Comparison of ENCODE assay signal across 8 mouse cellular contexts in the genomic region with DNA sequence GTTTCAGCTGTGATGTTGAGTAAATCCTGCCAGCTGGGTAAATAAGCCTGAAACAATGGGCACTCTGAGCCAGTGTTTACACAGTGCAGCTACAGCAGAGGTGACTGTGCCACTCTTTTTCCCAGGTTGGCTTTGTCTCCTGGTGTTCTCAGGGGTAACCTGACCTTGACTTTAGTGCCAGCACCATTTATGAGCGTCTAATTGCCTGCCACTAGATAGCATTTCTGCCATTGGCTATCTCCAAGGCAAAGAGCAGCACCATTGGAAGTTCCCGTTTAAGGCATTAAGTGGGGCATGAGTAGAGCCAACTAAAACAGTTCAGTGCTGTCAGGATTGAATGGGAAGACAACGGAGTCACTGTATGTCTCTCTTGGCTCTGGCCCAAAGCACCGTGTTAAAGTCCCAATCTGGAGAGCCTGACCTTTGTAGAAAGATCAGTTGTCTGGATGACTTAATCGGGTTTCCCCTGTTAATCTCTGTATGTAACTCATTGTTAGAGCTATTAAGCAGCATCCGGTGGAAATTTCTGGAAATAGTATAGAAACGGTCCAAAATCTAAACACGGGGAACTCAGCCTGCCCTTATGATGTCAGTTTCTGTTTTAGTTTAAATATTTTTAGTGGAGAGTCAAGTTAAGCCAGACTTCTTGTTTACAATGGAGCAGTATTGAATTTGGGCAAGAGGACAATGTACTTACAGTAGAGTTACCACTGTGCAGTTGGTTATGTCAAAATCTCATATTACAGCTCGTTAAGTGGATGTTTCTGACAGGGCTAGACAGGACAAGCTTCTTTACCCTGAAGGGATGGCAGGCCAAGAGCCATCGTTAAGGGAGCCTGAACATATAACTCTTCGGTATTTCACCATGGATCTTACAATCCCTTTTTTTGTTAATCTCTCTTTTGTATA. TPM values are rescaled to one million over a fixed set of nuclear protein-coding genes. Genes with fewer than 3 reads are reported as not detected.
DNase-seq lines count a peak whose midpoint lies in the region; ATAC-seq and TF ChIP-seq lines count a peak whose summit lies in the region.
"Had no signal": no experiment of that assay in that cellular context is flagged by ENCODE, and none has a peak within 500 bp of the region (broad histone marks: within the 10 kb centered on the region; RNA-seq: fewer than 3 reads in every experiment).

No protein-coding gene starts in this region.

- H3K4me2 ChIP-seq in heart, embryonic 13.5 days, result peak overlapping the region; percentile 33
- H3K4me2 ChIP-seq: liver, embryonic 13.5 days had no signal

- WGBS in heart, embryonic 13.5 days, result 18% methylated on average over 11 of the region's 11 CpGs
- WGBS in lung, adult 2 months, result 22% methylated on average over 11 of the region's 11 CpGs
- 90% methylated on average over 11 of the region's 11 CpGs for WGBS in thymus, adult 2 months

- H3K27me3 ChIP-seq in heart, embryonic 13.5 days (replicated peaks), result no peaks in the 10 kb centered on the region; the same call in 1 of the 2 replicates
- H3K27me3 ChIP-seq in thymus, adult 2 months (ENCODE audit: control insufficient read depth, insufficient read depth, low read length), result no peaks in the 10 kb centered on the region
- H3K27me3 ChIP-seq: liver, embryonic 13.5 days had no signal

- H3K36me3 ChIP-seq in heart, embryonic 13.5 days, result no peaks in the 10 kb centered on the region
- no peaks in the 10 kb centered on the region for H3K36me3 ChIP-seq in thymus, adult 2 months (ENCODE audit: control insufficient read depth, insufficient read depth, low read length)
- H3K36me3 ChIP-seq: liver, embryonic 13.5 days had no signal

- TF ChIP-seq CTCF in lung, adult 2 months (IDR thresholded peaks at IDR 0.05; ENCODE audit: insufficient read depth, low read length), result no peak
- no peak for TF ChIP-seq CTCF in thymus, adult 2 months (IDR thresholded peaks at IDR 0.05; ENCODE audit: borderline replicate concordance, control insufficient read depth, extremely low read depth, insufficient read depth, low read length, poor library complexity)

- peak; percentile 64 for ATAC-seq in heart, embryonic 13.5 days (ENCODE audit: extremely low read depth, insufficient number of reproducible peaks, low FRiP score, low TSS enrichment)

- H3K4me3 ChIP-seq in heart, embryonic 13.5 days, result no peak overlapping the region
- H3K4me3 ChIP-seq in lung, adult 2 months (replicated peaks; ENCODE audit: extremely low read depth, low read depth, low read length), result no peak overlapping the region
- H3K4me3 ChIP-seq in thymus, adult 2 months (ENCODE audit: control insufficient read depth, insufficient read depth, low read length), result no peak overlapping the region
- H3K4me3 ChIP-seq: liver, embryonic 13.5 days had no signal

- H3K4me1 ChIP-seq in heart, embryonic 13.5 days, result peaks cover 45% of the 10 kb centered on the region
- peaks cover 7% of the 10 kb centered on the region; the same call in 1 of the 2 replicates for H3K4me1 ChIP-seq in lung, adult 2 months (ENCODE audit: control insufficient read depth, insufficient read depth, low read length)
- no peaks in the 10 kb centered on the region for H3K4me1 ChIP-seq in thymus, adult 2 months (replicated peaks; ENCODE audit: control insufficient read depth, insufficient read depth, low read length)
- H3K4me1 ChIP-seq: liver, embryonic 13.5 days had no signal

- peak; percentile 9 to 16 for DNase-seq in urinary bladder, adult 18-20 months (ENCODE audit: low spot score in 2 of 2)
- DNase-seq in urinary bladder, postnatal 36 days (ENCODE audit: low spot score in 2 of 2), result no peak
- DNase-seq in lung, adult 2 months, result peak; percentile 22
- DNase-seq in thymus, adult 2 months, result no peak
- DNase-seq in cerebellum, adult 8-10 months, result no peak
- DNase-seq in left cerebral cortex, postnatal 25 days (ENCODE audit: low spot score in 2 of 2), result no peak
- DNase-seq: liver, embryonic 13.5 days had no signal

- H3K9me3 ChIP-seq in heart, embryonic 13.5 days, result no peaks in the 10 kb centered on the region
- H3K9me3 ChIP-seq: liver, embryonic 13.5 days had no signal

- H3K9ac ChIP-seq in heart, embryonic 13.5 days, result no peak overlapping the region
- H3K9ac ChIP-seq: liver, embryonic 13.5 days had no signal

- intact Hi-C loops in left cerebral cortex, postnatal 25 days (cut with DNase I), result no loop called here

- H3K27ac ChIP-seq in heart, embryonic 13.5 days (replicated peaks), result peak overlapping the region; percentile 84
- no peak overlapping the region for H3K27ac ChIP-seq in thymus, adult 2 months (ENCODE audit: control insufficient read depth, insufficient read depth, low read length)
- H3K27ac ChIP-seq: liver, embryonic 13.5 days had no signal

- no peak for TF ChIP-seq POLR2A in lung, adult 2 months (IDR thresholded peaks at IDR 0.05; ENCODE audit: borderline replicate concordance, extremely low read depth, low read depth, low read length)
- no peak for TF ChIP-seq POLR2A in thymus, adult 2 months (IDR thresholded peaks at IDR 0.05; ENCODE audit: control insufficient read depth, extremely low read depth, insufficient read depth, low read length, poor library complexity)

RNA-seq across cellular contexts. Expression of gene Stat4, which starts 10.1 kb away (rescaled TPM):
- polyA plus RNA-seq in heart, embryonic 13.5 days (2015; fragmentation: Nextera tagmentation; extraction: Ambion mirVana), result 1.7 and 2.1 TPM in 2 replicates
- 0.95 and 1.1 TPM in 2 replicates for polyA plus RNA-seq in lung, adult 2 months (2012; rRNA removed)
- 7.8 and 8.8 TPM in 2 replicates for polyA plus RNA-seq in thymus, adult 2 months (2012; rRNA removed)
- total RNA-seq in left cerebral cortex, postnatal 25 days (2021), result 1 to 10 TPM; 4.3 to 4.9 TPM

Comparison
In these comparisons a context has a peak if more than half of its experiments do, and no peak if none do; other contexts are left out.
1. DNase-seq: peak in urinary bladder, adult 18-20 months (2 of 2) and lung, adult 2 months (single experiment); none in urinary bladder, postnatal 36 days (0 of 2), thymus, adult 2 months (single experiment), cerebellum, adult 8-10 months (single experiment) and left cerebral cortex, postnatal 25 days (0 of 2).